Mouse (Mus musculus) 3T3-L1 (cell line): ENCODE results near the gene Csk.

ENCODE experiments used
- DNase-seq: peaks from one replicate; pipeline ENCODE4 v3.0.0-alpha.2; 2015; ENCODE audit warnings: low read depth, low spot score

The Csk gene

DNA sequence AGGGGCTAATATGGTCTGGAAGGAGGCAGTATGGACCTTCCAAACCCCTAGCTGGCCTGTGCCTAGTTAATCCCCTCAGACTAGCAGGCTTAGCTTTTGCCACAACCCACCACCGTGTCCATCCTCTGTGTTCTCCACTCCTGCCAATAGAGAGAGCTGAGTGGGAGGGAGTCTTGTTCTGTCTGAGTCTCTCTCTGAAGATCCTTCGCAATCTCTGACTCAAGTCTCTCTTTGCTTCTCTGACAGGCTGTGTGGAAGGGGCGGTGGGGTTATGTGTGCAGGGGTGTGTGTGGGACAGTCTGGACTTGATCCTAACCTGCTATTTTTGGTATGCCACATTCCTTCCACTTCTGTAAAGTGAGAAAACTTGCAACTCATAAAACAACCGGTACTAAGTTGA is 48.6 kb downstream of the Csk start:
- no peak for DNase-seq

DNA sequence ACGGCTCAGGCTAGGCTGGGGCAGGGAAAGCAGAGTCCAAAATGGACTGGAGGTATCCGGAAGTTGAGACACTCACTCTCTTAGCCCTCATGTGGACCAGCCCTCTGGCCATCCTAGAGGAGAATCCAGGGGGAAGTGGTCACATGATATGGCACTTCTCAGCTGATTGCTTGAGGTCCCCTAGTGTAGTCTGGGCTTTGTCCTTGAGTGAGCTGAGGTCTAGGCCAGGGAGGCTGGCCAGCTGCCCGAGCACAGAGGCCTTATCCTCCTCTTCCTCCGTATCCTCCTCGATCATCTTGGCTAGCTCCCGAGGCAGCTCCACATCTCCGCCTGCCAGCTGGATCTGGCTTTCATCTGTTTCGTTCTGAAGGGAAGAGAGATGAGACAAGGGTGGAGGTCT is 51.3 kb downstream of the Csk start:
- DNase-seq: no peak

DNA sequence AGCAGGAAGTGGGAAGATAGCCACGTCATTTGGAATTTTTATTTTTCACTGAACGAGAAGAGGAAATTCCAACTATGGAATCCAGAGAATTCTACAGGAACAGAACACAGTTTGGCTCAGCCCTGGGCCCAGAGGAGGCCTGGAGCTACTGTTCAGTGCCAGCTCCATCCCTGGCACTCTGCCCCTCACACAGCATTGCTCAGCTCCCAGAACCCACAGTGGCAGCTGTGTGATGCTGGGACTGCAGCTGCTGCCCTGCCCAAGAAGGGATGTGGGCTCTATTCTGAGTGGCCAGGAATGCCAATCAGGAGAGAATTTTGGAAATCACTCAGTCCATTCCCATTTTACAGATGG is 52.1 kb downstream of the Csk start:
- peak; percentile 86 for DNase-seq

DNA sequence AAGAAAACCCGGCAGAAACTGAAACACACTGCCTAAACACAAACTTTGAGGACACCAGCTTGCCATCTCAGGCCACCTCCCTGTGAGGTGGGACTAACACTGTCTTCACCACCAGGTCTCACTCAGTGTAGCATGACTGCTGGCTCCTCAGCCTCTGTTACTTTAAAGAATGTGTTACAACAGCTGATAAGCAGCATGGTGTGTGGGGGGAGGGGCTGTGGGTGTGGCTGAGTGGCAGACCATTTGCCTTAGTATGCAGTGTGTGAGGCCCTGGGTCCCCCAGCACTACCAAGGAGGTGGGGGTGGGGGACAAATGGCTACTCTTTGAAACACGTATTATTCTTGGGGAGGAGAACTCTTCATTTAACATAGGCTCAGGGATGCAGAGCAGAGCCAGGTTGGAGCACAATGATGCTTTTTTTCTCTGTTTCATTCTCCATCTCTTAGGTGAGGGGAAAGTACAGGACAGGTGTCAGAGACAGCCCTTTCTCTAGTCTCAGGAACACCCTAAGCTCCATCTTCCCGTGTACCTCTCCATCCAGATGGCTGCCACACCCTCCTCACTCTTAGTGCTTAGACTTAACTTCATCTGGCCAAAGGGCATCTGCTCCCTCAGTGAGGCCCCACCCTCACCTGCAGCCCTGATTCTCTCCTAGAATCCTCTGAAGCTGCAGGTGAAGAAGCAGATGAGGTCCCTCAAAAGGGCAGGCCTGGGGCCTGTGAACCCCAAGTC is 52.6 kb downstream of the Csk start:
- peak; percentile 59 for DNase-seq

DNA sequence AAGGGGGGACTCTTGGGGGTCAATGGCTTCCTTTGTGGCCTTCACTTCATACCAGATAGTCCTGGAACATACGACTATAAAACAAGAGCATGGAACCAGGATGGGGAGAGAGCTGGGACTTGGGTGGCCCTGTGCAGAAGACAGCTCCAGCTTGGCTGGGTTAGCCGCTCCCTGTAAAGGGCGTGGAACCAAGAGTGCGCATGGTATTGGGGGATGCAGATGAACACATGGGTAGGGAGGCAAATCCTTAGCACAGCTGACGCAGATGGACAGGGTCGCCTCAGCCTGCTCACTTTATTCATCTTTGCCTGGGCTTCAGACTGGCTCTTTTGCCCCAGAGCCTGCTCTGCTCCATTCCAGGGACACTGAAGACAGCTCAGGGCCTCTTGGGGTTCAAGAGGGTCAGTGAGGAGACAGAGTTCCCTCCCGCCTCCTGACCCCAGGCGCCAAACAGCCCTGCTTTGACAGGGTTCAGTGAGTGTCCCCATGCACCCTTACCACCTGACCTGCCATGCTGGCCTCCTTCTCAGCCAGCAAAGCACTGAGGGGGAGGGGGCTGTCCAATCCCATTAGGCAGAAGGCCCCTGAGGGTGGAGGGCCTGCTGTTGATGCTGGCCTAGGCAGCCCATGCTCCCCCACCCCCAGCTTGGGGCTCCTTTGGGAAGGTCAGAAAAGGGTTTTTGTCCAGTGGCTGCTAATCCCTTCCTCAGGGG is 54.4 kb downstream of the Csk start:
- no peak for DNase-seq

DNA sequence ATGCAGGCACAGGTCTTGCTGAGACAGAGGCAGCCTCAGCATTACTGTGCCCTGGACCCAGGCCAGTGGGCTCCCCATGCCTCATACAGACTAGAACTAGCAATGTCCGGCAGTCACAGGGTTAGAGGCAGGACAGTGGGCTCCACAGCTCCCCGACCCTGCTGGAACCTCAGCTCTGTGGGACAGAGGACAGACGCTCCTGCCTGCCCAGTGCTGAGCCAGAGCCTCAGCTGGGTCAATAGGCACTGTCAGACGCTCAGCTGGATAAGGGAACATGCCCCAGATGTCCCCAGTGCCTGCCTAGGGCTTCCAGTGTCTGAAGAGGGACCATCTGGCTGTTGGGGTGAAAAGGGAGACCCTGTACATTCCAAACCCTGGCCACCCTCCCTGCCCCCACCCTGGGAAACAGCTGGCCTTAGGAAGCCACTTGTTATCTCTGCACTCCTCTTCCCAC is 55.5 kb downstream of the Csk start:
- DNase-seq: no peak

DNA sequence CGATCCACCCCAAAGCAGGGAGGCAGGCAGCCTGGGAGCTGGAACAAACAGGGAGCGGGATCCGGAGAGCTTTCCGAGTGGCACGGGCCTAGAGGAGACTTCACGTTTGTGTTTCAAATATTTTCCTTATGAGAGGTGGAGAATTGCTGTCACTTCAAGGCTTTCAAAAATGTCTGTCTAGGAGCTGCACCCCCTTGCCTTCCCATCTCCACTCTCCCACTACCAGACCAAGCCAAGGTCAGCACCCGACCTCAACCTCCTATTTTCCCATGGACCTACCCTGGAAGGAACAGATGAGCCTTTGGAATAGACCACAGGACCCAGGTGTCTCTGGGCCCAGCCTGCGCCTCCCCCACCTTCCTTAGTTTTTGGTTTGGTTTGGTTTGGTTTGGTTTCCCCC is 56.2 kb downstream of the Csk start:
- no peak for DNase-seq

DNA sequence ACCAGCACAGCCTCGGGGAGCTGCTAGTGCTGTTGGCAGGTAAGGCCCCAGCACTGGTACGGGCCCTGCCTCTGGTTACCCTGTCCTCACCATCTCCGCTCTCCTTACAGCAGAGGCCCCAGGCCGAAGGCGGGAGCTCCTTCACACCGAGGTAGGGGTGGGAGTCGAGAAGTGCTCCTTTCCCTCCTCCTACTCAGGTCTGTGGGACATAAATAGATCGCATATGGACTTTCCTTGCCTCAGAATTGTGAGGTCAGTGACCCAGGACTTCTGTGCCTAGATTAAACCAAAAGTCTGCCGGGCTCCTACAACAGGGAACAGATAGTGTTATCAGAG is 59.3 kb downstream of the Csk start:
- DNase-seq: no peak

DNA sequence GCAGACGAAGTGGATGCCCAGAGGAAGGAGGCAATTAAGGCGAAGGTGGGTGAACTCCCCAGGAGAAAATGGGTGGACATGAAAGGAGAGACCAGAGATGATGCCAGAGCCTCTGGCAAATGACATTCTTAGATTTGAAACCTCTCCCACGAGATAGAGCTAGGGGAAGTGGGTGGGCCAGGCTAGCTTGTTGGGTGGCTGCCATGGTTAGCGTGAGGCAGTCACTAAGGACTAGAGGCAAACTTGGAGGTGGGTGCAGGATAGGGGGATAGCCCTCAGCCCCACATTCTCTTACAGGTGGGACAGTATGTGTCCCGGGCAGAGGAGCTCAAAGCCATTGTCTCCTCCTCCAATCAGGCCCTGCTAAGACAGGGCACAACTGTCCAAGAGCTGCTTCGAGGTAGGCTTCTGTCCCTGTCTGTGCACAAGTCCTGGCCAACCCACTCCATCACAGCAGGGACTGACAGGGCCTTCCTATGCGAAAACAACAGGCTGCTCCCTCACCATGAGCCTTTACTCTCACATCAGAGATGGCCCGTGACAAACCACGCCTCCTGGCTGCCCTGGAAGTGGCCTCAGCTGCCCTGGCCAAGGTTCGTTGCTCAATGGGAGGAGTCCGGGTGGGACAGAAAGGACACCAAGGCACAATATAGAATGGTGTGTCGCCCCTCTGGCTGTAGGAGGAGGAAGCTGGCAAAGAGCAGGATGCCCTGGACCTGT is 59.8 kb downstream of the Csk start:
- no peak for DNase-seq

DNA sequence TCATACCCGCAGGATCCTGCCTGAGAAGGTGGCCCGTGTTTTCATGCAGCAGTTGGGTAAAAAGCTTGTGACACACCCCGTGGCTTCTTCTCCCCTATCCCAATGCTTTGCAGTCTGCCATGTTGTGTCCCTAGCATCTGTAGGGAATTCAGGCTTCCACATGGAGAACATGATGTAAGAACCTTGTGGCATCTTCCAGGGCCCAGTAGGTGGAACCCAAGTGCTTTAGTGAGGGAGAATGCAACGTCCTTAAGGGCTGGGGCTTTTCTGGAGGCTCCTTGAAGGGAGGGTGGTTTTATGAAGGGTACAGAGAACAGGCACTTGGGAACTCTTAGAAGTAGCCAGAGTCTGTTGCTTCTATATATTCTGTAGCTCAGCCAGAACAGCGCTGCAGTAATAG is 62.7 kb downstream of the Csk start:
- DNase-seq: peak; percentile 84

DNA sequence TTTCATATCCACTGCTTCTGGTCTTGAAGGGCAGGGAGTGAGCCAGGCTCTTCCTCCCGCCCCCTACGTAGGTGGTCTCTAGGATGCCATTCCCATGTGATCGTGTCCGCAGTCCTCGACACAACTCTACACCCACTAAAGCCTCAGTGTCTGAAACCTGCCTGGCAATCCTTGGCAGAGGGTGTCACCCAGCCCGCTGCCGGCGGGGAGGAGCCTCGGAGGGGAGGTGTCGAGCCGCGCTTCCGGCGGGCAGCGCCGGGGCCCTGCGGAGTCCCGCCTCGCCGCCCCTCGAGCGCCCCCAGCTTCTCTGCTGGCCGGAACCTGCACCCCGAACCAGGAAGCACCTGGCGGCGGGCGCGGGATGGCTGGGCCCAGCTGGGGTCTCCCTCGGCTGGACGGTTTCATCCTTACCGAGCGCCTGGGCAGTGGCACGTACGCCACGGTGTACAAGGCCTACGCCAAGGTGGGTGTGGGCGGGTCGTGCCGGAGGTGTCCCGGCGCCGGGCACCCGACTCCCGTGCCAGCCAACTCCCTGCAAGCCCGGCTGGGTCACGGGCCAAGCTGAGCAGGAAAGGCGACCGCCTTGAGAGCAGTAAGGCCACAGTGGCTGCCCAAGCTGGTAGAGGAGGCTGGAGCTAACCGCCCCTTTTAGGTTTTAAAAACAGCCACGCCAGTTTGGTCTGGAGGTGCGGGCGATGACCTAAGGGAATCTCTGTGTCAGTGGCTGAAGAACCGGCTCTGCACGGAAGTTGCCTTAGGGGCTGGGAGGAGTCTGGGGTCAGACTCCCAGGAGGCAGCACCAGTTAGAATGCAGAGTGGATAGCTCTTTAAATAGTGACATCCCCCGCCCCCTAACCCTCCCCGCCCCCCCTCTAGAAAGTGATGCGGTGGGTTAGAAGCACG is 64.0 kb downstream of the Csk start, which contains the start of gene Ulk3:
Gene Ulk3, plus strand, starts transcription at position 229 of the 903 bp plus-strand sequence.
- DNase-seq: peak; percentile 88

DNA sequence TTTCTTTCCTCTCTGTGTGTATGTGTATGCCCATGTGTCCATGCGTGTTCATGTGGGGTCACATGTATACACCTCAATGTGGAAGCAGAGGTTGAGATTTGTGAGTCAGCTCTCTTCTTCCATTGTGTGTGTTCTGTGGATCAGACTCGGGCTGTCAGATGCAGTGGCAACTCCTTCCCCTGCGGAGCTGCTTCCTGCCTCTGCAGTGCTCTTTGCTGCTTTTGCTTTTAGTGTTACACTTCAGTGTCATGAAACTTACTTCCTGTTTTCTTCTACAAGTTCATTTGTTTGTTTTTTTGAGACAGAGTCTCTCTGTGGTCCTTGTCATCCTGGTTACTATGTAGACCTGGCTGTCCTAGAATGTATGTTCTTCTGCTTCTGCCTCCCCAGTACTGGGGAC is 68.4 kb downstream of the Csk start:
- no peak for DNase-seq

DNA sequence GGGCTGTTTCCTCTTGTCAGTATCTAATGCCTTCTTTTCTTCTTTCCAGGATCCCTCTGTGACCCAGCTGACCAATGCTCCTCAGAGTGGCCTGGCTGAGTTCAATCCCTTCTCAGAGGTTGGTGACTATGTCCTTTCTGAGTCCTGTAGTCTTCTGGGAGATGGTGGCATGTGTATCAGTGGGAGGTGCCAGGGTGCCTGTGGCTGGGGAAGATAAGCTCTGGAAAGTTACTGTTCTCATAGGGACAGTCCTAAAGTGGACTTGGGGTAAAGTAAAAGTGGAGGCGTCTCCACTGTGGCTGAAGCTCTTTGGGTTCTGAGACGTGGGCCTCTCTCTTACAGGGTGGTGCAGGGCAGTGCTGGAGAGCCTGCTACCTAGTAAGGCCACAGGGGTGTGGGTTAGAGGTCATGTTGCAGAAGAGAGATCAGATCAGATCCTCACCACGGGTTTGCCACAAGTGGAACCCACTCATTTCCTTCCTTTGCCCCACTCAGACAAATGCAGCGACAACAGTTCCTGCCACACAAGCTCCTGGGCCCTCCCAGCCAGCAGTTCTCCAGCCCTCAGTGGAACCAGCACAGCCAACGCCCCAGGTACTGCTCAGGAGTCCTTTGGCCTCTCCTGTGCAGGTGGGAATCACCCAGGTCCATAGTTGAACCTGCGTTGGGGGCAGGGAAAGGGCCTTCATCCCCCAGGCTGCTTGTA is 76.1 kb downstream of the Csk start:
- DNase-seq: no peak
